Mouse (Mus musculus) bone marrow, adult 2 months (tissue): ENCODE measurements at regions not wholly inside any gene's neighbourhood (a gene's known extent, or its start where the extent isn't known, plus 50 kb on each side); places are given as distances from the start of the nearest gene placed in this dataset.

ENCODE experiments used
- CTCF ChIP-seq: fragments of 200-500 bp; IDR thresholded peaks from 2 replicates; pipeline ENCODE4 v1.5.1; 2011; ENCODE audit warnings: low read length, control low read depth; ENCODE audit not compliant: control insufficient read depth, insufficient read depth
- POLR2A ChIP-seq: fragments of 200-500 bp; IDR thresholded peaks from 2 replicates; pipeline ENCODE4 v1.6.1; 2011; ENCODE audit warnings: low read depth, mild to moderate bottlenecking, control low read depth, low read length, borderline replicate concordance; ENCODE audit not compliant: control insufficient read depth

- TF ChIP-seq CTCF, result no peak
- no peak for TF ChIP-seq POLR2A
Observed at GRCm38 (mm10) chr5:132876336-132876840, 333.2 kb upstream of the Auts2 start.
